Mouse (Mus musculus): ENCODE results near the gene Acy3.
"Not testable (repeated sequence)": the region's sequence is repeated elsewhere in the genome, so short reads cannot be mapped to it uniquely, and the experiment has no call there.

The Acy3 gene

GRCm38 (mm10) chr19:3972229-3972628 lies 14.1 kb upstream of the Acy3 start, which contains the start of gene Aldh3b2:
Aldh3b2 (plus strand) TSS chr19:3972328.
- DNase-seq (ENCODE audit: low read depth in 2 of 2, low spot score in 2 of 2) = no peak

GRCm38 (mm10) chr19:3974608-3975007 lies 11.8 kb upstream of the Acy3 start:
- DNase-seq (ENCODE audit: low read depth in 2 of 2, low spot score in 2 of 2) = not testable (repeated sequence)

- no peak for DNase-seq (ENCODE audit: low read depth in 2 of 2, low spot score in 2 of 2)
Observed at GRCm38 (mm10) chr19:3975866-3976265, 10.5 kb upstream of the Acy3 start.

- peak; percentile 70 to 81 for DNase-seq (ENCODE audit: low read depth in 2 of 2, low spot score in 2 of 2)
Observed at GRCm38 (mm10) chr19:3980309-3980708, 6.1 kb upstream of the Acy3 start.

- no peak for DNase-seq (ENCODE audit: low read depth in 2 of 2, low spot score in 2 of 2)
Observed at GRCm38 (mm10) chr19:3980917-3981316, 5.5 kb upstream of the Acy3 start.

GRCm38 (mm10) chr19:3983527-3984200 lies 2.7 kb upstream of the Acy3 start:
- DNase-seq (ENCODE audit: low read depth in 2 of 2, low spot score in 2 of 2) = no peak

GRCm38 (mm10) chr19:3985261-3985681 lies 1.1 kb upstream of the Acy3 start:
- no peak for DNase-seq (ENCODE audit: low read depth in 2 of 2, low spot score in 2 of 2)

- DNase-seq (ENCODE audit: low read depth in 2 of 2, low spot score in 2 of 2) = no peak
Observed at GRCm38 (mm10) chr19:3988066-3988465, 1.7 kb downstream of the Acy3 start.

- DNase-seq (ENCODE audit: low read depth in 2 of 2, low spot score in 2 of 2) = no peak
Observed at GRCm38 (mm10) chr19:3988750-3989149, 2.4 kb downstream of the Acy3 start.

GRCm38 (mm10) chr19:3990804-3991203 lies 4.4 kb downstream of the Acy3 start:
- DNase-seq (ENCODE audit: low read depth in 2 of 2, low spot score in 2 of 2) = no peak

- DNase-seq (ENCODE audit: low read depth in 2 of 2, low spot score in 2 of 2) = no peak
Observed at GRCm38 (mm10) chr19:3991562-3991961, 5.2 kb downstream of the Acy3 start.

GRCm38 (mm10) chr19:3991966-3992365 lies 5.6 kb downstream of the Acy3 start:
- DNase-seq (ENCODE audit: low read depth in 2 of 2, low spot score in 2 of 2) = no peak

GRCm38 (mm10) chr19:3992416-3992815 lies 6.0 kb downstream of the Acy3 start, which contains the start of gene Tbx10:
Tbx10 (plus strand) TSS chr19:3992752.
- no peak for DNase-seq (ENCODE audit: low read depth in 2 of 2, low spot score in 2 of 2)

- DNase-seq (ENCODE audit: low read depth in 2 of 2, low spot score in 2 of 2) = no peak
Observed at GRCm38 (mm10) chr19:3994932-3995331, 8.6 kb downstream of the Acy3 start.

GRCm38 (mm10) chr19:3995505-3995904 lies 9.1 kb downstream of the Acy3 start:
- no peak for DNase-seq (ENCODE audit: low read depth in 2 of 2, low spot score in 2 of 2)

GRCm38 (mm10) chr19:3996106-3996505 lies 9.7 kb downstream of the Acy3 start:
- DNase-seq (ENCODE audit: low read depth in 2 of 2, low spot score in 2 of 2) = no peak

- DNase-seq (ENCODE audit: low read depth in 2 of 2, low spot score in 2 of 2) = no peak
Observed at GRCm38 (mm10) chr19:3996747-3997146, 10.4 kb downstream of the Acy3 start.

GRCm38 (mm10) chr19:3997231-3997630 lies 10.9 kb downstream of the Acy3 start:
- DNase-seq (ENCODE audit: low read depth in 2 of 2, low spot score in 2 of 2) = no peak

GRCm38 (mm10) chr19:3998335-3998734 lies 12.0 kb downstream of the Acy3 start:
- DNase-seq (ENCODE audit: low read depth in 2 of 2, low spot score in 2 of 2) = no peak

GRCm38 (mm10) chr19:3999121-3999730 lies 12.9 kb downstream of the Acy3 start:
- DNase-seq (ENCODE audit: low read depth in 2 of 2, low spot score in 2 of 2) = no peak

GRCm38 (mm10) chr19:4000119-4000900 lies 13.9 kb downstream of the Acy3 start, which contains the start of the genes Nudt8 and Gm49405:
Nudt8 (plus strand) TSS chr19:4000580.
Gm49405 (plus strand) TSS chr19:4000626.
- DNase-seq (ENCODE audit: low read depth in 2 of 2, low spot score in 2 of 2) = peak; percentile 93 to 97
